Mouse (Mus musculus) kidney, adult 2 months (tissue): Measurements from ENCODE around the gene Igsf9b.

Experiments
- CTCF ChIP-seq: fragments of 200-500 bp; conservative IDR thresholded peaks from 2 replicates; pipeline ENCODE4 v1.5.1; 2011; ENCODE audit warnings: low read depth, mild to moderate bottlenecking, control low read depth, low read length, moderate library complexity, mixed read lengths; ENCODE audit not compliant: insufficient read depth, insufficient read length
- POLR2A ChIP-seq: fragments of 200-500 bp; IDR thresholded peaks from one replicate; pipeline ENCODE4 v1.6.1; 2011; ENCODE audit warnings: low read depth, low read length, control low read depth

DNA sequence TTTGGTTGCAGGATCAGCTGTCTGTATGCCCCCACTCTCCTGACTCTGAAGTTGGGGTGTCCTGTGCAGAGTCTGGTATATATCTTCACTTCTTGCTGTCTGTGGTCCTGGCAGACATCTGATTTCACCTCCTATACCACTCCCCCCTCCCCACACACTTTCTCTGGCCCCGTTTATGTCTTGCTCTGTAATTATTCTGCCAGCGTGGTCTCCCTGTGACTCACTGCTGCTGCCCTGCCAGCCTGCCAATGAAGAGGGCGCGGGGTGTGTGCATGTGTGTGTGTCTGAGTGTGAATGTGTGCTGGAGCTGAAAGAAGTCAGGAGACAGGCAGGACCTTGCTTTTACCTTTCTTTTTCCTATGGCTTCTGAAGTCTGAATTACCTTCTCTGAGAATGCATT, 11.0 kb downstream of the Igsf9b start:
- TF ChIP-seq CTCF: no peak
- TF ChIP-seq POLR2A: no peak
